Mouse (Mus musculus): Measurements from ENCODE around the gene Gm21190.
"Not testable (repeated sequence)": the region's sequence is repeated elsewhere in the genome, so short reads cannot be mapped to it uniquely, and the experiment has no call there.

The Gm21190 gene

DNA sequence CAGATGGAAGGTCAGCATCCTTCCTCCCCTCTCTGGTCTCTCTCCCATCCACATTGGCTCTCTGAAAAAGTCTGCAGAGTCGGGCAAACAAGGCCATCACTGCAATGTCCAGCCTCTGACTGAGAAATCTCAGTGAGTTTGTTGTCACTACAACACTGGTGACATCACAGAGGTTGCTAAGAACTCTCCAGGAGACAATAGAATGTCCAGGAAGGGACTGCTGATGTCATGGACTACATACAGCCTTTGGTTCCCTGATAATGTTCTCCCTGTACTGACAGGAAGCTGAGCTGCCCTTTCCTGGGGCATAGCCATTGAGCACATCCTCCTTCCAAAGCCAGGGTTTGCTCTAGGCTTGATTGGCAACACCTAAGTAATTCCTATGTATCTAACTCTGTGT, at the start of gene Gm21190:
TSS of gene Gm21190 (minus strand) at position 101 of the 400 bp plus-strand sequence.
- not testable (repeated sequence) for DNase-seq (ENCODE audit: low spot score in 2 of 2)

DNA sequence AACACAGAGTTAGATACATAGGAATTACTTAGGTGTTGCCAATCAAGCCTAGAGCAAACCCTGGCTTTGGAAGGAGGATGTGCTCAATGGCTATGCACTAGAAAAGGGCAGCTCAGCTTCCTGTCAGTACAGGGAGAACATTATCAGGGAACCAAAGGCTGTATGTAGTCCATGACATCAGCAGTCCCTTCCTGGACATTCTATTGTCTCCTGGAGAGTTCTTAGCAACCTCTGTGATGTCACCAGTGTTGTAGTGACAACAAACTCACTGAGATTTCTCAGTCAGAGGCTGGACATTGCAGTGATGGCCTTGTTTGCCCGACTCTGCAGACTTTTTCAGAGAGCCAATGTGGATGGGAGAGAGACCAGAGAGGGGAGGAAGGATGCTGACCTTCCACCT, 48.0 kb upstream of the Gm21190 start, which contains the start of gene Gm21083:
TSS of gene Gm21083 (plus strand) at position 301 of the 400 bp plus-strand sequence.
- DNase-seq (ENCODE audit: low spot score in 2 of 2): not testable (repeated sequence)

DNA sequence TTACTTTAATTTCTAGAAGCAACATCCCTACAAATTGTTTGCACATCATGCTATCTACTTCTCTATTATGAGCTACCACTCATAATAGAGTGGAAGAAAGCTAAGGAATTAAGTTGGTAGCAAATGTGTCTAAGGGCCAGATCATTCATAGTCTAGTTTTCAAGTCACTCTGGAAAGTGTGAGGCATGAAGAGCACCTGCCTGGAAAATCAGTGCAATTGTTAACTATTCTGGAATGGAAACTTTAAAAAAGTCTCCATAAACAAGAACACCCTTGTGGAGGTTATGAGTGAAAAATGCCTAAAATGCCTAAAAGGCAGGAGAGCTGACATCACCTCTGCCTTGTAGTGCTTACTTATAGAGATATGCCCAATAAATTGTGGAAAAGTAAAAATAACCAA, 44.7 kb upstream of the Gm21190 start:
- DNase-seq (ENCODE audit: low spot score in 2 of 2): not testable (repeated sequence)

DNA sequence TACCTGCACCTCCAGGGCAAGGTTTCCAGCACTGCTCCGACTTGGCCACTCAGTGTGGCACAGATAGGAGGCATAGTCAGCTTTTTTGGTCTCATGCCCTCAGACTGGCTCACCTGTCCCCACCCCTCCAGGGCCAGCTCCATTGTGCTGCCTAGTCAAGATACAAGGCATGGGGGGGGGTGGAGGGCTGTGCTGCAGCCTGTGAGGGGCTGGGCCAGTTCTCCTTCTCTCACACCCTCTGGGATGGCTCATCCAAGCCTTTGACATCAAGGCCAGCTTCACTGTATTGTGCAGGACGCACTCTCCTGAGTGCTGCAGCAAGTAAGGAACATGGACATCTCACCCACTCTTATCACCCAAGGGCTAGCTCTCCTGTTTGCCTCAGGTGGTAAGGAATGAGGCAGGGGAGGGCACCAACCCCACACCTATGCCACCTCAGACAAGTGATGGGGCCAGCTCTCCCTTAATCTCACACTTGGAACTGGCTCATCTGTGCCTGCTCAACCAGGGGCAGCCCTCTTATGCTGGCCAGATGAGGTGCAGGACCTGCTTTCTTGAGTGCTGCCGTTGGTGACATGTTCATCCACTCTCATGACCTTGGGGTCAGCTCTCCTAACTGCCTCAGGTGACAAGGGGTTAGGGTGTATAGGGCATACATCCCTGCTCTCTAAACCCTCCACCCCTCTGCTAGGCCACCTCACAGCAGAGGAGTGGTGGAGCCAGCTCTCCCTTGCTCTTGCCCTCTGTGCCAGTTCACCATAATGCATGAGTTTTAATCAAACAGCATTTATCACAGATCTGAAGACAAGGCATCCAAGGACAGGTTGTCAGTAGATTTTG, 32.6 kb upstream of the Gm21190 start:
- DNase-seq (ENCODE audit: low spot score in 2 of 2): not testable (repeated sequence)

DNA sequence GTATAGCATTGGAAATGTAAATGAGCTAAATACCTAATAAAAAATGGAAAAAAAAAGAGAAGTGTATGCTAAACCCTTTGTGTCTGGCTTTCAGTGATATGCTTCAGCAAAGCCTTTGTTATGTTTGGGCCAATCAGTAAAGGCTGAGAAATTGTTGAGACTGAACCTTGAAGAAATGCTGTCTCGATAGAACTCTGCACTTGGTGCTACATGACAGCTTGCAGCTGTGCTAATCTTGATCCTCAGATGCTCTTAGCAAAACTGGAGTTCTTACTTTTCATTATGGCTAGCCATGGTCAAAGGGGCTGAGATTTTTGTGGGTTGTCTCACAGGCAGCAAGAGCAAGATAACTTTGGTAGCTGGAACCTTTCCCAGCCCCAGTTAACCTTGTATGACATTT, 29.6 kb upstream of the Gm21190 start:
- not testable (repeated sequence) for DNase-seq (ENCODE audit: low spot score in 2 of 2)

DNA sequence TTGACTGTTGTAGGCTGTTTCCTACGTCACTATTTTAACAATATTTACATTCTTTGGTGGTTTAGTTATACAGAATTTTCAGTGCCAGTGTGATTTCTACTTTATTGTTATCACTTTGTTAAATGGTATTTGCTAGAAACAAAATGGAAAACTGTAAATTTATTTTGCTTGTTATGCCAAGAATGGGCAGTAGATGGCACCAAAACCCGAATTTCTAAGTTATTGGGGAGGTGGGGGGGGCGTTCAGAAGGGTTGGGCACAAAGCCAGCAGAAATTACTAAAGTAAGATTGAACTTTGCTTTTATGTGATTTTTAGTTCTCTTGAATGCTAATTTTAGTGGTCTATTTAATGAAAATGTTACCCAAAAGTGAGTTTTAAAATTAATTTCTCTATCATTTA, 20.6 kb upstream of the Gm21190 start:
- not testable (repeated sequence) for DNase-seq (ENCODE audit: low spot score in 2 of 2)

DNA sequence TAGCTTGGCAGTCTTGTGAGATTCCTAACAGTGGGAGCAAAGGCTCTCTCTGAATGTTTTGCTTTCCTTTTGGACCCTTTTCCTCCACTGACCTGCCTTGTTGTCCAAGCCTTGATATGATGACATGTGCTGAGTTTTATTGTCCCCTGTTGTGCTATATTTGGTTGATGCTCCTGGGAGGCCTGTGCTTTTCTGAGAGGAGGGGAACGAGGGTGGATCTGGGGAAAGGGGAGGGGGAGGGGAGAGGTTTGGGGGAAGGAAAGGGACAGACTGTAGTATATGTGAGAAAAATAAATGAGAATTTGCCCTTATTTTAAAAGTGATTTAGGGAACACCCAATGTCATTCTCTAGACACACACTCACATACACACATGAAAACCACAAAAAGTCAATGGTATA, 20.1 kb upstream of the Gm21190 start:
- not testable (repeated sequence) for DNase-seq (ENCODE audit: low spot score in 2 of 2)

DNA sequence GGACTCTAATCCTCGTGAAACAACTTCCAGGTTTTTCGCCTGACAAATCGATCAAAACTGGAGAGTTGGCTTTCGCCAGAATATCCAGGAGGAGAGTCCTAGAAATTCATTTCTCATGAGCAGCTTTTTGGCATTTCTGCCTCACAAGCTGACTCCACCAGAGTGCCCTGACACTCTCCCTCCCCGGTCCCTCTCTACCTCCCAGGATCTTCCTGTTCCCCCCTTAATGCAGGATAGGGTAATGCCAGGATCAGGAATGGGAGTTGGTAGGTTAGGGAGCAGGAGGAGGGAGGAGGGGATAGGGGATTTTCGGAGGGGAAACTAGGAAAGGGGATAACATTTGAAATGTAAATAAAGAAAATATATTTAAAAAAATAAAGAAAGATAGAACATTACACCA, 19.6 kb upstream of the Gm21190 start:
- DNase-seq (ENCODE audit: low spot score in 2 of 2): not testable (repeated sequence)

DNA sequence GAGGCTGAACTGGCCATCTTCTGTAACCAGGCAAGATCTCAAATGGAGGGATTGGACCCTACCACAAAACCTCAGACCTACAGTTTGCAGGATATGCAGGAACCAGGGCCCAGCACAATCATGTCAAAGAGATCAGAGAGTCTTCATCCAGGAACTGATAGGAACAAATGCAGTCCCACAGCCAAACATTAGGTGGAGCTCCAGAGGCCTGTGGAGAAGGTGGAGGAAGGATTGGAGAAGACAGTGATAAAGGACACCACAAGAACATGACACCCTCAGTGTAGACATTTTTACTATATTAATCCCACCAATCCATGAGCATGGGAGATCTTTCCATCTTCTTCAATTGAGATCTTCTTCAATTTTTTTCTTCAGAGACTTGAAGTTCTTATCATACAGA, 6.6 kb downstream of the Gm21190 start:
- not testable (repeated sequence) for DNase-seq (ENCODE audit: low spot score in 2 of 2)

DNA sequence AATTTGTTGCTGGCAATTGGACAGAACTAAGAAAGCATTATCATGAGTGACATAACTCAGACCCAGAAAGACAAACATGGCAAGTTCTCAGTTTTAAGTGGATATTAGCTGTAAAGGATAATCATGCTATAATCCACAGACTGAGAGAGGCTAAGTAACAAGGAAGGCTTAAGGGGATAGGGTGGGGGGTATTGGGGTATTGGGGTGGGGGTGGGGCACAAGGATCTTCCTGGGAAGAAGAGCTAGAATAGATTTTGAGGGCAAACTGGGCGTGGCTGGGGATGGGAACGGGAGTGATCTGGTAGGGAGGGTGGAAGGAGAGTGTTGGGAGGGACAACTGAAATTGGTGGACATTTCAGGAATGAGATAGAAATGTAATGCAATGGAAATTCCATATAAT, 7.0 kb downstream of the Gm21190 start:
- not testable (repeated sequence) for DNase-seq (ENCODE audit: low spot score in 2 of 2)

DNA sequence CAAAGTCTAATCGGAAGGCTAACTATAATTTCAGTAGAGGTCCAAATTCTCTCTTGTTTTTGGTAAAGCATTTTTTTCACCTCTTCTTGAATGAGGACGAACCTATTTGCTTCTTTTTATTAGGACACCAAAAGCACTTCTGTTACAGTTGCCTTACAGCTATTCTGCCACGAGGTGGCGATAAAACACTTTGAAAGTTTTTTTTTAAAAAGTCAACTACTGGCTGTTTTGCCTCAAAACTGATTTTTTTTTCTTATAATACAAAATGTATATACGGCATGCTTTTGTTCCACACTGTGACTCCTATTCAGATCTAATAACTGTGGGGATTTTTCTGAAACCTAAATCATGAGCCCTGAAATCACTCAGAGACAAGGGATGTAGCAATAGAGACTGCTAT, 8.6 kb downstream of the Gm21190 start:
- peak in 1 of 2 experiments; percentile 25 for DNase-seq (ENCODE audit: low spot score in 2 of 2)

DNA sequence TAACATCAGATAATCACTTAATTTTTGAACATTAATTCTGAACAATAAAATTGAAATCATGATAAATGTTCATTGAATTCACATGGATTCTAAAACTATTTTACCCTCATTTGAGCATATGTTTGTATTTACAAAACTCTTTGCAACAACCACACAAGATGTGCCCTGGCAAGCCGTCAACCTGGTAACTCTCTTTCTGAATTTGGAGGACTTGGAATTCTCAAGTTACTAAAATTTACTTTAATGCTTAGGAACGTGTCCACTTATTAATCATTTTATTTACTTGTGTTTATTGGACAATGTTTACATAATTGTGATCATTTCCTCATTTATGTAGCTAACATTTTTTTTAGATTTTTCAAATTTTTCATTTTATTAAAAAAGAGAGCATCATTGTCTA, 11.9 kb downstream of the Gm21190 start:
- not testable (repeated sequence) for DNase-seq (ENCODE audit: low spot score in 2 of 2)

DNA sequence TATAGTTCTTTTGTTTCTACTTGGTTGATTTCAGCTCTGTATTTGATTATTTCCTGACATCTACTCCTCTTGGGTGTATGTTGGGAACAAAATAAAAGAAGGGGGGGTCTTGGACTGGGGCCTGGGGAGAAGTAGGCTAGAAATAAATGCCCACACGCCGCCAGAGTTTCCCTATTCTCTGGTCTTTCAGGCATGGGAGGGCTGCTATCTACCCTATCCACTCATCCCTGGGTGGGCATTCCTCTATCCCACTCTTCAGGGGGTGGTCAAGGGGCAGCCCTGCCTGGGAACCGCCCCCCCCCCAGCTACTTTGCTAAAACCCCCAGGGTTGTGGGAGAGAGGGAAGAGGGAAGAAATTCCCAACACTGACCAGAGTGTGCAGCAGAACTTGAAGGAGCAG, 16.8 kb downstream of the Gm21190 start:
- DNase-seq (ENCODE audit: low spot score in 2 of 2): not testable (repeated sequence)

DNA sequence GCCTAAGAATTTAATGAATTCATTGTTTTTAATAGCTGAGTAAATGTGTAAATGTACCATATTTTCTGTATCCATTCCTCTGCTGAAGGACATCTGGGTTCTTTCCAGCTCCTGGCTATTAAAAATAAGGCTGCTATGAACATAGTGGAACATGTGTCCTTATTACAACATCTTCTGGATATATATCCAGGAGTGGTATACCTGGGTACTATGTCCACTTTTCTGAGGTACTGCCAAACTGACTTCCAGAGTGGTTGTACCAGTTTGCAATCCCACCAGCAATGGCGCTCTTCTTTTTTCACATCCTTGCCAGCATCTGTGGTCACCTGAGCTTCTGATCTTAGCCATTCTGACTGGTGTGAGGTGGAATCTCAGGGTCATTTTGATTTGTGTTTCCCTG, 19.1 kb downstream of the Gm21190 start:
- not testable (repeated sequence) for DNase-seq (ENCODE audit: low spot score in 2 of 2)

DNA sequence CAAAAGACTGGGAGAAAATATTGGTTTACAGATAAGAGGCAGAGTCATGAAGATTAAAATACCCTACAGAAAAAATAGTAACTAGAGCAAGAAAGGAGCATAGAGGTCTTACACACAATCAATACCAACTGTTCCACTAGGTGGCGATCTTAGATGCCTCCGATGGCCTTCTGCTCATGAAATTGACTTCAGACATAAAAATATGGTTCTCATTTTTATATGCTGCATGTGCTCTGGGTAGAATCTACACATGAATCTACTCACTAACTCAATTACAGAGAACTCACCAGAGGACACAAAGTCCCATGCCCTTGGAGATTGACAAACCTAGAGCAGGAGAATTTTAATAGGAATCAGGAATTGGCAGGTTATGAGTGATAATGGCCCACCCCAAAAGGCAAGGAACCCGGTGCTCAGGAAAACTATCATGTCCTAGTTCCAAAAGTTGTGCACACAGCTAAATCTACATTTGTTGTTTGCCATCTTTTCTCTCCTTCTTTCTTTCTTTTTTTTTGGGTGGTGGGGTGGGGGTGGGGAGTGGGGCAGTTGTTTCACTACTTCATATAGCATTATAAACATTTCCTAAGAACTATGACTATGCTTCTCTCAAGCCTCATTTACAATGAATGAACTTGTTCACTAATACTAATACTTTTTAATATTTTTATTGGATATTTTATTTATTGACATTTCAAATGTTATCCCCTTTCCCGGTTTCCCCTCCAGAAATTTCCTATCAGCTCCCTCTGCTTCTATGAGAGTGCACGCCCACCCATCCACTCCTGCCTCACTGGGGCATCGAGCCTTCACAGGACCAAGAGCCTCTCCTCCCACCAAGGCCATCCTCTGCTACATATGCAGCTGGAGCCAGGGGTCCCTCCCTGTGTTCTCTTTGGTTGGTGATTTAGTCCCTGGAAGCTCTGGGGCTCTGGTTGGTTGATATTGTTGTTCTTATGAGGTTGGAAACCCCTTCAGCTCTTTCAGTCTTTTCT, 20.3 kb downstream of the Gm21190 start:
- not testable (repeated sequence) for DNase-seq (ENCODE audit: low spot score in 2 of 2)

DNA sequence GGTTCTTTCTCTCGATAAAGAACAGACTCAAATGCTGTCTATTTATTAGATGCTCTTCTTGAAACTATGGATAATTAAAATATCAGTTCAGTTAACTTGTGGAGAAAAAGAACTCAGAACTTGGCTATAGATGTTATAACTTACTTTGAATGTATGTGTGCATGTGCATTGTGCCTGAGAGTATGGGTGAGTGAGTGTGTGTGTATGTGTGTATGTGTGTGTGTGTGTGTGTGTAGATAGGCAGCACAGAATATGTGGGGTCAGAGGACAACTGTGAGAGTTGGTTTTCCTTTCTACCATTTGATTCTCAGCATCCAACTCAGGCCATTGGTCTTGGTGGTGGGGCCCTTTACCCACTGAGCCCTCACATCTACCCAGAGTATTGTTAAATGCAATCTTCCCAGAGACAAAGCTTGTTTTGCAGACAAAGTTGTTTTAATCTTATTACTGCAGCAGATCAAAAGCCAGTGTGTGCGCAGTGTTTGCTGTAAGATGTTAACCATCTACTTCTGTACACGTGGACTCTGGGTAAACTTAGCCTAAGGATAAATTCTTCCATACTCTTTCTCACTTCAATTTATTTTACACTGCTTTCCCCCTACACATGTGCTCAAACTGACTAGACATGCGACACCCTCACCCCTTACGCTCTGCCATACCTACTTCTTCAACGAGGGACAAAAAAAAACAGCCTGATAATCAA, 21.1 kb downstream of the Gm21190 start:
- DNase-seq (ENCODE audit: low spot score in 2 of 2): not testable (repeated sequence)

DNA sequence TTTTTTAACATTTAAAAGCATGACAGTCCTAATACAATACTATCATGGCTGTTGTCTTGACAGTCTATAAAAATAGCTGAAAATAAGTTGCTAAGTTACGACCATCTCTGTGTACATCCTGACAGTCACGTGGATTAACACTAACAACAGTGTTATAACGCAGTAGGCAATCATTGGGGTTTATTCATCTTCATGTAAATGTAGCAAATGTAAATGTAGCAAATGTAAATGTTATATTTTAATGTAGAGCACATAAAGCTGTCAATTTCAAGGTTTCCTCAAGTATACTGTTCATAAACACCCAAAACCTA, 21.8 kb downstream of the Gm21190 start:
- DNase-seq (ENCODE audit: low spot score in 2 of 2): no peak

DNA sequence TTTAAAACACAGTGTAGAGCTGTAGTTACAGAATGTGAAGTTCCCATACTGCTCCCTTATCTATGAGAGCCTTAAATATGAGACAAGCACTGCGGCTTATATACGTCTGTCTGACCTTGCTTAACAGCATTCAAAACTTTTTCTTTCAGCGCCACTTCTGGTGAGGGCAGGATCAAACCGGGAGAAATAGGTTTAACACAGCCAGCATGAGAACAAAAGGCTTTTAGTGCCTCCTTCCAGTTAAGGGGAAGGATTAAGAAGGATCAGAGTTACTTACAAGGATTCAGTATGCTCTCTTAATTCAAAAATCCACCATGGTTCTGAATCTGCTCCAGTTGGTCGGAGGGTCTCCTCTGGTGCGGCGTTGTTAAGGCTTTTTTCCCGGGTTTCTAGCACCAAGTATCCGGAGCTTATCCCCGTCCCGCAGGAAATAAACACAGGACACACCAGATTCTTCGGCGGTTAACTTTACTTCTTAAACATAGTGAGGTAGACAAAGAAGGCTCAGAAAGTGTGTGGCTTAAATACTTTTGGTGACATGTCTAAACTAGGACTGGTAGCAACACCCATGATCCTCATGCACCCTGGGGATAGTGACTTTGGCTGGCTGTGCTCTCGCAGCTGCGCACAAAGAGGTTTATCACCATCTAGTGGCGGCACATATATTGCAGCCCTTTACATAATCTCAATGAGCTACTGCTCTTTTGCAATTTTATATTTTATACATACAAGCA, 22.3 kb downstream of the Gm21190 start:
- DNase-seq (ENCODE audit: low spot score in 2 of 2): peak in 1 of 2 experiments; percentile 52

DNA sequence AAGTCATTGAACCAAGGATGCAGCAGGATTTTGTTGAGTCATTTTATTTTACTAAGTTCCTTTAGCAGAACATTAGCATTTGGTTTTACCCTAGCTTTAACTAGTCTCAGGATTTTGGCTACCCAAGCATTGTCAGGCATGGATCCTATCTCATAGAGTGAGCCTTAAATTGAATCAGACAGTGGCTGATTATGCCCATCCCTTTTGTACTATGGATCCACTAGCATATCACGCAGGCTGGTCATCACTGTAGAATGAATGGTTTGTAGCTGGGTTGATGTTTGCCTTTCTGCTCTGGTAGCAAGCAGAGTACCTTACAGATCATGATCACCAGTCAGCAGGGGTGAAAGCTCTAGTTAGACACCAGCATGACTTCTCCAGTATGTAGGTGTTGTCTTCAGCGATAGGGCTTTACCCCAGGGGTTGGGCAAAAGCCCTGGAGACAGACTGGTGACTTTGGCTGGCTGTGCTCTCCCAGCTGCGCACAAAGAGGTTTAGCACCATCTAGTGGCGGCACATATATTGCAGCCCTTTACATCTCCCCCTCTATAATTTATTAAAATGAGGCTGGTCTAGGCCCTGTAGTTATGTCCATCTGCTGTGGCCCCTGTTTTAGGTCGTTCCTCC, 30.1 kb downstream of the Gm21190 start:
- DNase-seq (ENCODE audit: low spot score in 2 of 2): peak in 1 of 2 experiments; percentile 55

DNA sequence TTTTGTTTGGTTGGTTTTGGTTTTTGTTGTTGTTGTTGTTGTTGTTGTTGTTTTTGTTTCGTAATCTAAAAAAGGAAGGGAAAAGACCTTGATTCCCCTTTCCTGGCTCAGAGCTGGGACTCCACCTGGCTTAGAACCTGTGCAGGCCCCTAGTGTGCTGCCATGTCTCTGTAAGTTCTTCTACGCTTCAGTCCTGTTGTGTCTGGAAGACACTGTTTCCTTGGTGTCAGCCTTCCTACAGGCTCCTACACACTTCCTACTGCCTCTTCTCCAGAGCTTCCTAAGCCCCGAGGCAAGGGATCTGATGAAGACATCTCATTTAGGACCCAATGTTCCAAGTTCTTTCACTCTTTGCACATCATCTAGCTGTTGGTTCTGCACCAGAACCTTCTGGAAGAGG, 30.7 kb downstream of the Gm21190 start:
- DNase-seq (ENCODE audit: low spot score in 2 of 2): not testable (repeated sequence)

DNA sequence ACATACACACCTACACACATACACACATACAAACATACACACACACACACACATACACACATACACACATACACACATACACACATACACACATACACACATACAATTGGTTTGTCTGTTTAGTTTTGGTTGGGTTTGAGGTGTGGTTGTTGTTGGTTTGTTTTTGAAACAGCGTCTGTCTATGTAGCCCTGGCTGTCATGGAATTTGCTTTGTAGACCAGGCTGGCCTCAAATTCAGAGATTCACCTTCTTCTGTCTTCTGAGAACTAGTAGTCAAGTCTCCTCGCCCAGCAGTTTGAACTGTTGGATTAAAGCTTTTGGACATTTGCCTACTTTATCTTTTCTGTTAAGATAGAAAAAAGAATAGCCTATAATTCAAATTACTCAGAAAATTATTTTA, 38.1 kb downstream of the Gm21190 start:
- not testable (repeated sequence) for DNase-seq (ENCODE audit: low spot score in 2 of 2)
